In the genomic region with DNA sequence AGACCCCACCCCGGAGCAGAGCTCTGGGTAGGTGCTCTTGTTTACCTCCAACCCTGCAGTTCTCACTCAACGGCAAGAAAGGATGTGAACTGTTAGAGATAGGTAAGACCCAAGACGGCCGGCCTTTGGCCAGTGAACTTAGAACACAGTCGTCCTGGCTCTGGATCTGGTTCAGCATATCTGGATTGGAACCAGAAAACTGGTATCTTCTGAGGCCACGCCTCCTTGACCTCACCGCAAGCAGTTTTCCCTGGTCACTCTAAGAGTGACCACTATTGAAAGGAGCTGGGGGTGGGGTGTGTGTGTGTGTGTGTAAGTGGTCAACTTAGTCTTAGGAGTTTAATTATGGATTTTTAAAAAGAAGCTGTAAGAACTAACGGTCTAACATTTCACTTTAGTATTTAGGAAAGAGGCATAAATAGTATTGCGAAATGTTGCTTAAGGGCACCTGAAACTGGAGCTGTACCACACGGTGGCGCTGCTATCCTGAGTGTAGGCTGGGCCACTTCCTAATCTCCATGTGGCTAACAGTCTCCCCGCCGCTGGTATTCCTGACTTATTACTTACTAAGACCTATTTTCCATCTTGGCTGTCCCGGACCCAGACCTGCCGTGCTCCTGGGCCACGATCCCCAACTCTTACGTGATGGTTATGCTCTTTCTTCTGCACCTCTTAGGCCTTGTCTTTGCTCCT, we compare ENCODE assay signal across 1 mouse cellular context.
TF ChIP-seq lines count a peak whose summit lies in the region.

No protein-coding gene starts in this region.

TF ChIP-seq in CH12.LX, 34 proteins besides CTCF, POLR2A, EP300 and RAD21:
- TF ChIP-seq CHD1 (IDR thresholded peaks at IDR 0.05; ENCODE audit: low read depth, low read length) (no peak), ZC3H11A (IDR thresholded peaks at IDR 0.05; ENCODE audit: low read depth, low read length) (peak; percentile 72), USF1 (IDR thresholded peaks at IDR 0.05; ENCODE audit: low read depth, low read length) (no peak), MYC (IDR thresholded peaks at IDR 0.05; ENCODE audit: low read depth, low read length) (peak; percentile 79; the same call in 1 of the 2 replicates), ELF1 (IDR thresholded peaks at IDR 0.05; ENCODE audit: low read depth, low read length) (0 out of 2 replicates have a peak, but pooled peaks have one; percentile 41), SMC3 (IDR thresholded peaks at IDR 0.05; ENCODE audit: low read depth, low read length) (peak; percentile 92), IRF4 (IDR thresholded peaks at IDR 0.05; ENCODE audit: low read depth, low read length) (peak; percentile 71)
